Mouse (Mus musculus) kidney, postnatal 0 days (tissue): ENCODE data around the gene 6430548M08Rik. TPM values are rescaled to one million over a fixed set of nuclear protein-coding genes. Genes with fewer than 3 reads are reported as not detected.

ENCODE experiments used
- ATAC-seq: fragments of 200-750 bp; cut with Nextera tagmentation; replicated peaks from 2 replicates; pipeline ENCODE4 v1.8.0; 2017; ENCODE audit warnings: low read depth, moderate number of reproducible peaks, moderate TSS enrichment, moderate library complexity; ENCODE audit not compliant: low FRiP score
- DNase-seq: peaks from one replicate; pipeline ENCODE4 v3.0.0-alpha.2; 2016; ENCODE audit warnings: low spot score
- H3K27ac ChIP-seq: fragments of 300-500 bp; sonication (generic); 2 replicates; pipeline ENCODE4 v1.5.1; 2014; ENCODE audit warnings: mild to moderate bottlenecking
- H3K27me3 ChIP-seq: fragments of 300-500 bp; sonication (generic); 2 replicates; pipeline ENCODE4 v1.6.1; 2014; ENCODE audit warnings: low read length, mixed read lengths; ENCODE audit not compliant: insufficient read depth
- H3K36me3 ChIP-seq: fragments of 300-500 bp; sonication (generic); 2 replicates; pipeline ENCODE4 v1.6.1; 2014; ENCODE audit warnings: low read length, mixed read lengths; ENCODE audit not compliant: insufficient read depth
- H3K4me1 ChIP-seq: fragments of 300-500 bp; sonication (generic); replicated peaks from 2 replicates; pipeline ENCODE4 v1.6.1; 2014; ENCODE audit warnings: antibody characterized with exemption, low read length, mixed read lengths; ENCODE audit not compliant: insufficient read depth
- H3K4me2 ChIP-seq: fragments of 300-500 bp; sonication (generic); 2 replicates; pipeline ENCODE4 v1.6.1; 2014; ENCODE audit warnings: mild to moderate bottlenecking, low read length, moderate library complexity, mixed read lengths
- H3K4me3 ChIP-seq: fragments of 300-500 bp; sonication (generic); replicated peaks from 2 replicates; pipeline ENCODE4 v1.5.1; 2014; ENCODE audit warnings: low read depth, low read length
- H3K9ac ChIP-seq: fragments of 300-500 bp; sonication (generic); 2 replicates; pipeline ENCODE4 v1.6.1; 2014; ENCODE audit warnings: low read depth, low read length
- H3K9me3 ChIP-seq: fragments of 300-500 bp; sonication (generic); replicated peaks from 2 replicates; pipeline ENCODE4 v1.6.1; 2016; ENCODE audit warnings: low read length, inconsistent platforms, mixed read lengths
- CTCF ChIP-seq: IDR thresholded peaks from 2 replicates; pipeline ENCODE4 v1.5.1; 2016; ENCODE audit warnings: antibody characterized with exemption, low read depth, mild to moderate bottlenecking, moderate library complexity
- WGBS: fragments of 180-500 bp; shearing (Covaris S2); extraction: QIAGEN DNeasy Blood & Tissue Kit; methylation state at CpG from one replicate; pipeline ENCODE4 v1.1.7; 2014; 5-methylcytosine and 5-hydroxymethylcytosine counted together
- polyA plus RNA-seq: library from polyadenylated mRNA; unstranded; fragments of >200 nt; fragmentation: Nextera tagmentation; extraction: Ambion mirVana; gene quantifications from 2 replicates; pipeline ENCODE4 v1.2.1, GENCODE M21; 2015

The 6430548M08Rik gene
- polyA plus RNA-seq, 1 experiment from 2014 or later: 6.9 TPM

DNA sequence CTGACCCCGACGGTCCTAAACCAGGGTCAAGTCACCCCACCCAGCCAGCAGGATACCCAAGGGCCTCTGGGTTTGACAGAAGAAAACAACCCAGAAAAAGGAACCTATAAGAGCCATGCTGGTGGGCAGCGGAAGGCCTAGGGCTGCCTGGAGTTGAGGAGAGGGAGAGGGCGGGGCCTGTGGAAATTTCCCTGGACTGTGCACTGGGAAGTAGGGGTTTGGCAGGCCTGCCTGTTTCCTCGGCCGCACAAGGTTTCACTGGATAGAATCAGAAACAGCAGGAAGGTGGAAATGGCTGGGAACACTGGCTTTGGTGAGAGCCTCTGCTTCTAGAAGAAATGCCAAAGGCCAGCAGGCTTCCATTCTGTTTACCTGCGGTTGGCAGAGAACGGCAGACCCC, 41.1 kb upstream of the 6430548M08Rik start:
- no peaks in the 10 kb centered on the region for H3K27me3 ChIP-seq
- no peak overlapping the region for H3K4me3 ChIP-seq
- H3K4me2 ChIP-seq: no peak overlapping the region
- whole genome bisulfite sequencing: 65% methylated on average over 8 of the region's 8 CpGs
- TF ChIP-seq CTCF: no peak
- H3K36me3 ChIP-seq: no peaks in the 10 kb centered on the region
- DNase-seq (peak; percentile 51), ATAC-seq (no peak)
- peaks cover 4% of the 10 kb centered on the region; the same call in 1 of the 2 replicates for H3K4me1 ChIP-seq
- H3K27ac ChIP-seq: peak overlapping the region; percentile 42
- no peaks in the 10 kb centered on the region for H3K9me3 ChIP-seq
- H3K9ac ChIP-seq: no peak overlapping the region

- Histone ChIP-seq H3K27ac (no peak overlapping the region), H3K4me2 (no peak overlapping the region), H3K36me3 (no peaks in the 10 kb centered on the region), H3K9me3 (no peaks in the 10 kb centered on the region), H3K4me1 (no peaks in the 10 kb centered on the region), H3K27me3 (no peaks in the 10 kb centered on the region), H3K9ac (no peak overlapping the region), H3K4me3 (no peak overlapping the region)
- TF ChIP-seq CTCF: peak; percentile 22; the same call in 1 of the 2 replicates
- 70% methylated on average over 6 of the region's 6 CpGs for WGBS
- ATAC-seq (no peak), DNase-seq (no peak)
Observed at GRCm38 (mm10) chr8:120074516-120074915, 39.4 kb upstream of the 6430548M08Rik start.

DNA sequence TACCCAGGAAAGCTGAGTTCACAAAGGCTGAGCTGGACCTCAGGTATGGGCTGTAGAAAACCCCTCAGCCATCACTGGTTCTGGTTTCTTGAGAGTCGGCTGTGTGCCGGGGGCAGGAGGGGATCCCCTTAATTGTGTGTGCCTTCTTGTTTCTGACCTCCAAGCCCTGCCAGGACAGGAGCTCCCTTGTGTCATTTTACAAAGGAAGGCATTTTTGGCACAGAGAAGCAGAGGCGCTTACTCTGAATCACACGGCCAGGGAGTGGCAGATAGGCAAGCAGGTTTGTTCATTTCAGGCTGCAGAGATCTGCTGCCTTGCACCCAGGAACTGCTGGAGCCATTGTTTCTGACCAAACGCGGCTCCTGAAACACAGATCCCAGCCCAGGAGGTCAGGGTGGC, 38.6 kb upstream of the 6430548M08Rik start:
- Histone ChIP-seq H3K9ac (no peak overlapping the region), H3K4me3 (no peak overlapping the region), H3K4me2 (no peak overlapping the region), H3K27me3 (no peaks in the 10 kb centered on the region), H3K27ac (no peak overlapping the region), H3K36me3 (no peaks in the 10 kb centered on the region), H3K9me3 (no peaks in the 10 kb centered on the region), H3K4me1 (no peaks in the 10 kb centered on the region)
- TF ChIP-seq CTCF: no peak
- ATAC-seq (no peak), DNase-seq (no peak)
- WGBS: 54% methylated on average over 6 of the region's 6 CpGs

DNA sequence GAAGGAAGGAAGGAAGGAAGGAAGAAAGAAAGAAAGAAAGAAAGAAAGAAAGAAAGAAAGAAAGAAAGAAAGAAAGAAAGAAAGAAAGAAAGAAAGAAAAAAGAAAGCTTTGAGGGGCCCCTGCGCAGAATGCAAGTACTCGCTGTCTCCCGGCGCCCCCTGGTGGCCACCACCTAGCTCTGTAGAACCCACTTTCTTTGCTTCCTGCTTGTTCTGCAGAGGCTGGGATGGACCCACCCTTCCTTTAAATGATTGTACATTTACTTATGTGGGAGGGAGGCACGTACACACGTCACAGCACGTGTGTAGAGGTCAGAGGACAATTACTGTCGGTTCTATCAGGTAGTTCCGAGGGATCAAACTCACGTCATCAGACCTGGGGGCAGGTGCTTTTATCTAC, 35.9 kb upstream of the 6430548M08Rik start:
- DNase-seq: peak; percentile 91
- Histone ChIP-seq H3K4me1 (no peaks in the 10 kb centered on the region), H3K4me3 (no peak overlapping the region), H3K4me2 (no peak overlapping the region), H3K27ac (no peak overlapping the region), H3K9me3 (no peaks in the 10 kb centered on the region), H3K9ac (no peak overlapping the region), H3K27me3 (no peaks in the 10 kb centered on the region), H3K36me3 (peaks cover 17% of the 10 kb centered on the region; the same call in 1 of the 2 replicates)
- peak; percentile 90 for TF ChIP-seq CTCF
- WGBS: 11% methylated on average over 10 of the region's 10 CpGs
- no peak; the same call in 1 of the 2 replicates for ATAC-seq

DNA sequence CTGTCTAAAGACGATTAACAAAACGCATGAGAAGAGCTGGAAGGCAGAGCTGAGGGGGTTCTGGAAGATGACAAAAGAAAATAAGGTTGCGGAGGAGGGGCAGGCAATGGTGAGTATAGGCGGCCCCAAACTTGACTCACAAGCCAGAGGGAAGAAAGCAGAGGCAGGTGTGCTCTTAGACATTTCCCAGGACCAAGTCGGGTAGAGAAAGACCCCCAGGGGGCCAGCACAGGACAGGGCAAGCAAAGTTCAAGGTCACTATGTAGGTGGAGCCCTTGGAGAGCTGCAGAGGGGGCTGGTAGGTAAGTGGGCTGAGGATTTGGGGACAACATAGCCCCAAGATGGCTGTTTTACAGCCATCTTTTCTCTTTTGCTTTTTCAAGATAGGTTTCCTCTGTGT, 34.6 kb upstream of the 6430548M08Rik start:
- 65% methylated on average over 5 of the region's 5 CpGs for WGBS

DNA sequence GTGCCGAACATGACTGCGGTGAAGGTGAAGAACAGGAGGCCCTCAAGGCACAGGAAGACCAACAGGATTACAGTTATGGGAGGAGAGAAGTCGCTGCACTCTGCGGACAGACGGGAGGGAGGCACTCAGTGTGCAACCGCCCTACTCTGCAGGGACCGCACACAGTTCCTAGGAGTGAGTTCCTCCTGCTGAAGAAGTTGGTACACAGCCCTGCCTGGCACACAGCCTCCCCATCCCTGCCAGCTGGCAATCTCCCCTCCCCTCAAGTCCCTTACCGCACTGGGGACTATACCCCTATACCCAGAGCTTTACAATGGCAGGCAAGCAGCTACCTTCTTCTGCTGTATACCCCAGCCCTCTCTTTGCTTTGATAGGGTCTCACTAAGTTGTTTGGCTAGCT, 30.7 kb upstream of the 6430548M08Rik start:
- Histone ChIP-seq H3K27ac (no peak overlapping the region), H3K36me3 (peaks cover 51% of the 10 kb centered on the region), H3K27me3 (no peaks in the 10 kb centered on the region), H3K4me3 (no peak overlapping the region), H3K9me3 (no peaks in the 10 kb centered on the region), H3K9ac (no peak overlapping the region), H3K4me2 (no peak overlapping the region), H3K4me1 (no peaks in the 10 kb centered on the region)
- no peak for TF ChIP-seq CTCF
- WGBS: 89% methylated on average over 8 of the region's 8 CpGs
- ATAC-seq (no peak), DNase-seq (no peak)

More for the DNA sequence above, 34.6 kb upstream of the 6430548M08Rik start:
- H3K9ac ChIP-seq: no peak overlapping the region
- H3K27ac ChIP-seq: no peak overlapping the region
- H3K4me2 ChIP-seq: no peak overlapping the region
- no peaks in the 10 kb centered on the region for H3K27me3 ChIP-seq
- no peaks in the 10 kb centered on the region for H3K9me3 ChIP-seq
- H3K36me3 ChIP-seq: peaks cover 23% of the 10 kb centered on the region; the same call in 1 of the 2 replicates
- ATAC-seq (no peak), DNase-seq (no peak)
- no peaks in the 10 kb centered on the region for H3K4me1 ChIP-seq
- no peak overlapping the region for H3K4me3 ChIP-seq
- TF ChIP-seq CTCF: no peak

- 93% methylated on average over 8 of the region's 8 CpGs for WGBS
- no peak for TF ChIP-seq CTCF
- Histone ChIP-seq H3K27me3 (no peaks in the 10 kb centered on the region), H3K36me3 (peaks cover 56% of the 10 kb centered on the region), H3K4me2 (no peak overlapping the region), H3K27ac (no peak overlapping the region), H3K9ac (no peak overlapping the region), H3K9me3 (no peaks in the 10 kb centered on the region), H3K4me3 (no peak overlapping the region), H3K4me1 (no peaks in the 10 kb centered on the region)
- ATAC-seq (no peak), DNase-seq (no peak)
Observed at GRCm38 (mm10) chr8:120084783-120085182, 29.2 kb upstream of the 6430548M08Rik start.
